Mouse (Mus musculus): ENCODE results near the gene Zmynd10.
"Not testable (repeated sequence)": the region's sequence is repeated elsewhere in the genome, so short reads cannot be mapped to it uniquely, and the experiment has no call there.

DNA sequence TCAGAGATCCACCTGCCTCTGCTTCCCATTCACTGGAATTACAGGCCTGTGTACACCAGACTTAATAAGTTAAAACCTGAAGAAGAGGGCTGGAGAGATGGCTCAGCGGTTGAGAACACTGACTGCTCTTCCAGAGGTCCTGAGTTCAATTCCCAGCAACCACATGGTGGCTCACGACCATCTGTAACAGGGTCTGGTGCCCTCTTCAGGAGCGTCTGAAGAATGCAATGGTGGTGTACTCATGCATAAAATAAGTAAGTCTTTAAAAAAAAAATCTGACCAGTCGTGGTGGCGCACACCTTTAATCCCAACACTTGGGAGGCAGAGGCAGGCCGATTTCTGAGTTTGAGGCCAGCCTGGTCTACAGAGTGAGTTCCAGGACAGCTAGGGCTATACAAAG is 26.7 kb downstream of the Zmynd10 start:
- TF ChIP-seq POLR2A (IDR thresholded peaks at IDR 0.05; ENCODE audit: borderline replicate concordance, extremely low read depth, low read depth, low read length); CTCF (IDR thresholded peaks at IDR 0.05; ENCODE audit: insufficient read depth, low read length): not testable (repeated sequence)
